Mouse (Mus musculus) liver, embryonic 18 days (tissue): ENCODE results near the gene Arhgap23. TPM values are rescaled to one million over a fixed set of nuclear protein-coding genes. Genes with fewer than 3 reads are reported as not detected.

Source experiments
- polyA plus RNA-seq: library from polyadenylated mRNA; depleted of rRNA; stranded (reverse); fragments of >200 nt; gene quantifications from 2 replicates; pipeline ENCODE4 v1.2.3, GENCODE M21; 2012; rRNA removed

Gene Arhgap23
- 9.1 and 13.2 TPM in 2 replicates for polyA plus RNA-seq

GRCm38 (mm10) chr11:97415330-97415711, at the start of gene Arhgap23:
Gene Arhgap23 (plus strand): TSS chr11:97415533.

GRCm38 (mm10) chr11:97499865-97500719, 84.8 kb downstream of the Arhgap23 start, which contains the start of gene 4933428G20Rik:
Gene 4933428G20Rik (minus strand): TSS chr11:97500340.

Other genes starting within 250 kb of the Arhgap23 start
- gene Kpnb1, start 227.7 kb upstream of the Arhgap23 start, polyA plus RNA-seq = 36.6 and 37.9 TPM in 2 replicates
- gene Npepps, start 134.9 kb upstream of the Arhgap23 start, polyA plus RNA-seq = 8.1 and 11.9 TPM in 2 replicates
- 12.0 and 12.6 TPM in 2 replicates for gene Mrpl45, start 99.8 kb upstream of the Arhgap23 start, polyA plus RNA-seq
- gene Gpr179, start 63.5 kb upstream of the Arhgap23 start, polyA plus RNA-seq = under 0.01 TPM in 2 replicates
- 2.1 and 2.3 TPM in 2 replicates for gene Socs7, start 53.0 kb upstream of the Arhgap23 start, polyA plus RNA-seq
- gene 4933428G20Rik, start 84.8 kb downstream of the Arhgap23 start, polyA plus RNA-seq = not detected in 2 replicates
- 0.05 and 0.07 TPM in 2 replicates for gene Srcin1, start 160.7 kb downstream of the Arhgap23 start, polyA plus RNA-seq
- 0.79 and 0.83 TPM in 2 replicates for gene Epop, start 214.2 kb downstream of the Arhgap23 start, polyA plus RNA-seq
- gene Mllt6, start 247.9 kb downstream of the Arhgap23 start, polyA plus RNA-seq = 2.2 and 2.8 TPM in 2 replicates